Mouse (Mus musculus) testis, postnatal 10 days (tissue): ENCODE measurements around the gene Mre11a.

Experiments
- DNase-seq: peaks from one replicate; pipeline ENCODE4 v3.0.0; 2021; ENCODE audit warnings: low spot score

Gene Mre11a

GRCm38 (mm10) chr9:14821396-14821795, 36.9 kb downstream of the Mre11a start:
- no peak for DNase-seq

- DNase-seq = no peak
These were observed 40.4 kb downstream of the Mre11a start for GRCm38 (mm10) chr9:14824840-14825239.

GRCm38 (mm10) chr9:14827875-14828274, 43.4 kb downstream of the Mre11a start:
- DNase-seq = no peak

GRCm38 (mm10) chr9:14832046-14832445, 47.6 kb downstream of the Mre11a start:
- no peak for DNase-seq

GRCm38 (mm10) chr9:14835335-14836075, 51.1 kb downstream of the Mre11a start:
- DNase-seq = no peak

- DNase-seq = peak; percentile 60
These were observed 55.1 kb downstream of the Mre11a start for GRCm38 (mm10) chr9:14839527-14839926.

GRCm38 (mm10) chr9:14839970-14840369, 55.5 kb downstream of the Mre11a start:
- DNase-seq = no peak

GRCm38 (mm10) chr9:14841878-14842761, 57.7 kb downstream of the Mre11a start:
- DNase-seq = no peak

- DNase-seq = no peak
These were observed 58.9 kb downstream of the Mre11a start for GRCm38 (mm10) chr9:14843311-14843857.

- no peak for DNase-seq
These were observed 59.4 kb downstream of the Mre11a start for GRCm38 (mm10) chr9:14843901-14844300.

GRCm38 (mm10) chr9:14846428-14846827, 62.0 kb downstream of the Mre11a start:
- no peak for DNase-seq

GRCm38 (mm10) chr9:14848267-14848935, 63.9 kb downstream of the Mre11a start:
- no peak for DNase-seq

- DNase-seq = no peak
These were observed 70.1 kb downstream of the Mre11a start for GRCm38 (mm10) chr9:14854585-14854984.

GRCm38 (mm10) chr9:14856922-14857654, 72.6 kb downstream of the Mre11a start:
- DNase-seq = no peak

GRCm38 (mm10) chr9:14858170-14858706, 73.8 kb downstream of the Mre11a start:
- DNase-seq = no peak

GRCm38 (mm10) chr9:14858782-14859181, 74.3 kb downstream of the Mre11a start:
- no peak for DNase-seq

GRCm38 (mm10) chr9:14859868-14860639, 75.6 kb downstream of the Mre11a start, which contains the start of gene Gpr83:
TSS of gene Gpr83 (plus strand) at chr9:14860210.
- DNase-seq = no peak

- DNase-seq = no peak
These were observed 78.7 kb downstream of the Mre11a start for GRCm38 (mm10) chr9:14863126-14863525.

- DNase-seq = no peak
These were observed 80.3 kb downstream of the Mre11a start for GRCm38 (mm10) chr9:14864726-14865125.

GRCm38 (mm10) chr9:14866957-14867356, 82.5 kb downstream of the Mre11a start:
- DNase-seq = peak; percentile 72
